Mouse (Mus musculus) midbrain, embryonic 14.5 days (tissue): Measurements from ENCODE around the gene Anapc16. TPM values are rescaled to one million over a fixed set of nuclear protein-coding genes. Genes with fewer than 3 reads are reported as not detected.
A peak's percentile ranks its signal among the peaks of the same experiment; 100 is the strongest.
"Not testable (repeated sequence)": the region's sequence is repeated elsewhere in the genome, so short reads cannot be mapped to it uniquely, and the experiment has no call there.

Experiments
- ATAC-seq: fragments of 200-750 bp; cut with Nextera tagmentation; 2 replicates; pipeline ENCODE4 v1.8.0; 2017; ENCODE audit warnings: moderate number of reproducible peaks, moderate library complexity; ENCODE audit not compliant: low FRiP score, low TSS enrichment
- DNase-seq: peaks from one replicate; pipeline ENCODE4 v3.0.0-alpha.2; 2015
- H3K27ac ChIP-seq: fragments of 300-500 bp; sonication (generic); replicated peaks from 2 replicates; pipeline ENCODE4 v1.5.1; 2014; ENCODE audit warnings: mild to moderate bottlenecking, low read depth, low read length, moderate library complexity
- H3K27me3 ChIP-seq: fragments of 300-500 bp; sonication (generic); 2 replicates; pipeline ENCODE4 v1.6.1; 2014; ENCODE audit warnings: low read length, control low read depth, mixed read lengths; ENCODE audit not compliant: control insufficient read depth, insufficient read depth
- H3K36me3 ChIP-seq: fragments of 300-500 bp; sonication (generic); 2 replicates; pipeline ENCODE4 v1.6.1; 2014; ENCODE audit warnings: low read length, control low read depth; ENCODE audit not compliant: control insufficient read depth, insufficient read depth
- H3K4me1 ChIP-seq: fragments of 300-500 bp; sonication (generic); 2 replicates; pipeline ENCODE4 v1.6.1; 2014; ENCODE audit warnings: mild to moderate bottlenecking, antibody characterized with exemption, low read length, control low read depth; ENCODE audit not compliant: control insufficient read depth, insufficient read depth
- H3K4me2 ChIP-seq: fragments of 300-500 bp; sonication (generic); 2 replicates; pipeline ENCODE4 v1.6.1; 2014; ENCODE audit warnings: mild to moderate bottlenecking, low read length, moderate library complexity
- H3K4me3 ChIP-seq: fragments of 300-500 bp; sonication (generic); replicated peaks from 2 replicates; pipeline ENCODE4 v1.5.1; 2014; ENCODE audit warnings: low read depth, low read length
- H3K9ac ChIP-seq: fragments of 300-500 bp; sonication (generic); replicated peaks from 2 replicates; pipeline ENCODE4 v1.6.1; 2014; ENCODE audit warnings: mild to moderate bottlenecking, low read length, moderate library complexity
- H3K9me3 ChIP-seq: fragments of 300-500 bp; sonication (generic); 2 replicates; pipeline ENCODE4 v1.6.1; 2016; ENCODE audit warnings: low read length, control low read depth, mixed read lengths; ENCODE audit not compliant: control insufficient read depth
- WGBS: fragments of 180-500 bp; shearing (Covaris S2); extraction: QIAGEN DNeasy Blood & Tissue Kit; methylation state at CpG from one replicate; pipeline ENCODE4 v1.1.7; 2014; 5-methylcytosine and 5-hydroxymethylcytosine counted together
- polyA plus RNA-seq: library from polyadenylated mRNA; unstranded; fragments of >200 nt; fragmentation: Nextera tagmentation; extraction: Ambion mirVana; gene quantifications from 2 replicates; pipeline ENCODE4 v1.2.1, GENCODE M21; 2014

Gene Anapc16
- polyA plus RNA-seq, 1 experiment from 2014 or later = 105 TPM

GRCm38 (mm10) chr10:60009115-60009514, 6.2 kb upstream of the Anapc16 start:
- no peak for ATAC-seq
- H3K4me2 ChIP-seq = no peak overlapping the region
- H3K9ac ChIP-seq = no peak overlapping the region; the same call in 1 of the 2 replicates
- DNase-seq = no peak
- H3K27me3 ChIP-seq = no peaks in the 10 kb centered on the region
- H3K4me1 ChIP-seq = no peaks in the 10 kb centered on the region
- H3K9me3 ChIP-seq = no peaks in the 10 kb centered on the region
- peaks cover 33% of the 10 kb centered on the region for H3K36me3 ChIP-seq
- no peak overlapping the region for H3K27ac ChIP-seq
- 88% methylated on average over 3 of the region's 3 CpGs for WGBS
- H3K4me3 ChIP-seq = no peak overlapping the region

DNA sequence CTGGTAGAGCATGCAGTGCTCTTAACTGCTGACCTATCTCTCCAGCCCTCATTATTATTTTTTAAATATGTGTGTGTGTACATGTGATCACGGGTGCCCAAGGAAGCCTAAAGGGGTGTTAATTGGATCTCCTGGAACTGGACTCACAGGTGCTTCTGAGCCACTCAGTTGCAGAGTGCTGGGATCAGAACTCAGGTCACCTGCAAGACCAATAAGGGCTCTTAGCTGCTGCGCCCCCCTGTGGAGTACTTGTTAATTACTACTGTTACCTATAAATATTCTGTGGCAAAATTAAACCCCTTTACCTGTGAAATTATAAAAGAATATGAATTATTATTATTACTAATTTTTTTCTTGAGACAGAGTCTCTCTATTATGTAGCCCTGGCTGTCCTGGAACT, 2.3 kb upstream of the Anapc16 start:
- DNase-seq (no peak), ATAC-seq (no peak)
- Histone ChIP-seq H3K9ac (no peak overlapping the region), H3K27me3 (no peaks in the 10 kb centered on the region), H3K27ac (no peak overlapping the region), H3K4me2 (no peak overlapping the region), H3K4me1 (peaks cover 12% of the 10 kb centered on the region; the same call in 1 of the 2 replicates), H3K4me3 (no peak overlapping the region), H3K9me3 (no peaks in the 10 kb centered on the region), H3K36me3 (peaks cover 10% of the 10 kb centered on the region)
- WGBS = 67% methylated on average over 2 of the region's 2 CpGs

- Histone ChIP-seq H3K9ac (peak overlapping the region; percentile 73), H3K36me3 (peaks cover 10% of the 10 kb centered on the region), H3K9me3 (no peaks in the 10 kb centered on the region), H3K27ac (peak overlapping the region; percentile 98), H3K4me1 (peaks cover 12% of the 10 kb centered on the region; the same call in 1 of the 2 replicates), H3K4me3 (peak overlapping the region; percentile 71), H3K27me3 (no peaks in the 10 kb centered on the region), H3K4me2 (peak overlapping the region; percentile 85)
- peak; percentile 13 for DNase-seq
- ATAC-seq = no peak
- 74% methylated on average over 9 of the region's 9 CpGs for WGBS
These were observed 912 bp upstream of the Anapc16 start for GRCm38 (mm10) chr10:60003847-60004246.

DNA sequence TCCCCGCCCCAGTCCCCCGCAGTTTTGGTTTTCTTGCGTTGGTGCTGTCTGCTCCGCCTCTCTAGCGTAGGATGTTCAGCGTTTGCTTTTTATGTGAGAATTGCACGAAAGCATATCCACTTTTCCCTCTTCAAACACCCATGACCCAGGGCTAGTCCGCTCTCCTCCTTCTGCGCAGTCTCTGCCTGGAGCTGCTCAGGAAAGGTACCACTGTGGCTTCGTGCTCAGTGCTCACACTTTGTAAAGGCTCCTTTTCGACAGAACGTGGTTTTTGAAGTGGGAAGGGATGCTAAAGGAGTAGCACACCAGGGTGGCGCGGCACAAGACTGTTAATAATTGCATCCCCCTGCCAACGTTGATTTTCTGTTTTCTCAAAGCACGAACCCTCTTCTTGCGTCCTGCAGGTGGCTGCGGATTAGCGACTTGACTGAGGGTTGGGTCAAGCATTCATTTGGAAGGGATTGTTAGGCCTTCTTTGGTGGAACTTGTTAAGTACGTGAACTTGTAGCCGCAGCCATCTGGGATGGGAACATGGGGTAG, 348 bp upstream of the Anapc16 start:
- Histone ChIP-seq H3K27me3 (no peaks in the 10 kb centered on the region), H3K4me3 (peak overlapping the region; percentile 71), H3K27ac (peak overlapping the region; percentile 98), H3K36me3 (peaks cover 8% of the 10 kb centered on the region), H3K4me2 (peak overlapping the region; percentile 85), H3K9ac (peak overlapping the region; percentile 73), H3K4me1 (peaks cover 12% of the 10 kb centered on the region; the same call in 1 of the 2 replicates), H3K9me3 (no peaks in the 10 kb centered on the region)
- WGBS = under 1% methylated on average over 21 of the region's 21 CpGs
- DNase-seq (peak; percentile 69), ATAC-seq (no peak; the same call in 1 of the 2 replicates)

DNA sequence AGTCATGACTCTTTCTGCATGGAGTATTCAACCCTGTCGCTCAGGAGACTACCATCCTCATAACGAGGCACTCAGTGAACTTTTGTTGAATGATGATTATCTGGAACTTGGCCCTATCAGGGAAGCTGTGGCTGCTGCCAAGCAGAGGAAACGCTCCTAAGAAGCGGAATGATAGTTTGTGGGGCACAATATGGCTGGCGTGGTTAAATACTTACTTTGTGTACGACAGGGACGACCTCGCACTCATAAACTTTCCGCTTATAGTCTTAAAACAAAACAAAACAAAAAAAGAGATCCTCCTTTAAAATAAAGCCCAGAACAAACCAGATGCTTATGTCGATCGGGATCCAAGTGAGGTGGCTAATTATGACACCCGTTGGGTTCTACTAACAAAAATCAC, 732 bp downstream of the Anapc16 start:
- peak overlapping the region; percentile 85 for H3K4me2 ChIP-seq
- peak overlapping the region; percentile 98 for H3K27ac ChIP-seq

DNA sequence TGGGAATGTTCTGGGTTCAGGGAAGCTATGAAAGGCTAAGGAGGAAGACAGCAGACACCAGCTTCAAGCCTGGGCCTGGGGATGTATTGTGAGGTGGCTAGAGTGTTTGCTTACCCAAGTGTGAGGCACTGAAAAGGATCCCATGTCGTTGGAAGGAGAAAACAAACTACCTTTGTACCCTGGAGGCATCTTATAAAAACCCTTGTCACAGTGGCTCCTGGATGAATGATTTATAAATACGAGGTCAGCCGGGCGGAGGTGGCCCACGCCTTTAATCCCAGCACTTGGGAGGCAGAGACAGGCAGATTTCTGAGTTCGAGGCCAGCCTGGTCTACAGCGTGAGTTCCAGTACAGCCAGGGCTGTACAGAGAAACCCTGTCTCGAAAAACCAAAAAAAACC, 1.3 kb downstream of the Anapc16 start:
- Histone ChIP-seq H3K4me1 (peaks cover 12% of the 10 kb centered on the region; the same call in 1 of the 2 replicates), H3K4me2 (peak overlapping the region; percentile 85), H3K4me3 (peak overlapping the region; percentile 71; the same call in 1 of the 2 replicates)
- 87% methylated on average over 8 of the region's 8 CpGs for WGBS
- H3K36me3 ChIP-seq, H3K27me3 ChIP-seq, DNase-seq, ATAC-seq, H3K27ac ChIP-seq, H3K9ac ChIP-seq, H3K9me3 ChIP-seq: not testable (repeated sequence)

More for the DNA sequence above, 732 bp downstream of the Anapc16 start:
- Histone ChIP-seq H3K36me3 (no peaks in the 10 kb centered on the region), H3K27me3 (no peaks in the 10 kb centered on the region), H3K4me3 (peak overlapping the region; percentile 71), H3K9ac (peak overlapping the region; percentile 73), H3K9me3 (no peaks in the 10 kb centered on the region), H3K4me1 (peaks cover 12% of the 10 kb centered on the region; the same call in 1 of the 2 replicates)
- DNase-seq = no peak
- WGBS = 6% methylated on average over 12 of the region's 12 CpGs
- ATAC-seq = no peak

DNA sequence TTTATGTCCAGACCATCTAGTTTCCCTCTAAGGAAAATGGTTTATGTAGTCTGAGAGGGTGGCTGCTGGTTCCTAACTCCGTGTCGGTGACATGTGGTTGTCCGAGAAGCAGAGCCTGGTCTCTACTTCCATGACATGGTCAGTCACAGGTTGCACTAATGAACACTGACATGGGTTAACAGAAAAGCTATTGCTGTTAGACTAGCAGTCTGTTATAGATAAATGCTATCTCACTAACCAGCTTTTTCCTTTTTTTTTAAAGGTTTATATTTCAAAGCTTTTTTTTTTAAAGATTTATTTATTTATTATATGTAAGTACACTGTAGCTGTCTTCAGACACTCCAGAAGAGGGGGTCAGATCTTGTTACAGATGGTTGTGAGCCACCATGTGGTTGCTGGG, 3.9 kb downstream of the Anapc16 start:
- Histone ChIP-seq H3K27me3 (no peaks in the 10 kb centered on the region), H3K4me2 (no peak overlapping the region), H3K9ac (no peak overlapping the region), H3K27ac (no peak overlapping the region), H3K4me3 (no peak overlapping the region), H3K9me3 (no peaks in the 10 kb centered on the region), H3K36me3 (peaks cover 22% of the 10 kb centered on the region), H3K4me1 (peaks cover 12% of the 10 kb centered on the region; the same call in 1 of the 2 replicates)
- no peak for ATAC-seq
- no peak for DNase-seq
- WGBS = 96% methylated on average over 3 of the region's 3 CpGs

DNA sequence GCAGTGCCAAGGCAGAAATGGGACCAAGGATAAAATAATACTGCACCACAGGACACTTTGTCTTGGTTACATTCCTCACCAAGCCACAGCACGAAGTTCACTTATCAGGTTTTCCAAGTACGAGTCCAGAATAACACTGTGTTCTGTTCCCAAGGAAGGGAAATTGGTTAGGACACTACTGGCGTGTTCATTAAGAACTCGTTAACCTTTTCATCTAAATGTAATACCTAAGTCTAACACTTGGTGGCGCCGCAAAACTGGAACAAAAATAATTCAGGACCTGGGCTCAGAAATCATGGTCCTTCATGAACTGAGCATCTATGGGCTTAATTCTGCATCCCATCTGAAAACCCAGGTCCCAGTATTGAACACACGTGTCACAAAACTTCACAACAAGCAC, 5.3 kb downstream of the Anapc16 start:
- Histone ChIP-seq H3K9me3 (no peaks in the 10 kb centered on the region), H3K4me1 (peaks cover 7% of the 10 kb centered on the region; the same call in 1 of the 2 replicates), H3K4me3 (no peak overlapping the region), H3K36me3 (peaks cover 27% of the 10 kb centered on the region), H3K27ac (no peak overlapping the region), H3K9ac (no peak overlapping the region), H3K27me3 (no peaks in the 10 kb centered on the region), H3K4me2 (no peak overlapping the region)
- WGBS = 19% methylated on average over 7 of the region's 7 CpGs
- ATAC-seq (no peak), DNase-seq (peak; percentile 88)

GRCm38 (mm10) chr10:59995889-59996288, 7.0 kb downstream of the Anapc16 start:
- Histone ChIP-seq H3K9ac (no peak overlapping the region), H3K27ac (no peak overlapping the region), H3K4me2 (no peak overlapping the region), H3K4me3 (no peak overlapping the region), H3K4me1 (no peaks in the 10 kb centered on the region), H3K36me3 (peaks cover 38% of the 10 kb centered on the region), H3K9me3 (no peaks in the 10 kb centered on the region), H3K27me3 (no peaks in the 10 kb centered on the region)
- DNase-seq (no peak), ATAC-seq (no peak)
- WGBS = 90% methylated on average over 6 of the region's 6 CpGs
